Mouse (Mus musculus): ENCODE measurements at regions not wholly inside any gene's neighbourhood (a gene's known extent, or its start where the extent isn't known, plus 50 kb on each side); places are given as distances from the start of the nearest gene placed in this dataset.

GRCm38 (mm10) chr10:9053371-9053770 is 167.5 kb upstream of the Sash1 start:
- H3K4me3 ChIP-seq (ENCODE audit: insufficient read depth, low read depth, low read length), result no peak overlapping the region
- WGBS, result 40% methylated on average over 4 of the region's 4 CpGs

GRCm38 (mm10) chr10:9047341-9047740 is 161.5 kb upstream of the Sash1 start:
- Histone ChIP-seq H3K27ac (ENCODE audit: insufficient read depth, low read depth, low read length) (no peak overlapping the region), H3K4me3 (ENCODE audit: insufficient read depth, low read depth, low read length) (no peak overlapping the region), H3K4me1 (ENCODE audit: control insufficient read depth, insufficient read depth, low read length) (no peaks in the 10 kb centered on the region)
- TF ChIP-seq POLR2A (IDR thresholded peaks at IDR 0.05; ENCODE audit: insufficient read depth, low read depth, low read length) (no peak), CTCF (IDR thresholded peaks at IDR 0.05; ENCODE audit: insufficient read depth, low read depth, low read length) (no peak)
- 72% methylated on average over 4 of the region's 4 CpGs for WGBS

More at GRCm38 (mm10) chr10:9053371-9053770, 167.5 kb upstream of the Sash1 start:
- no peak for TF ChIP-seq POLR2A (IDR thresholded peaks at IDR 0.05; ENCODE audit: insufficient read depth, low read depth, low read length)
- TF ChIP-seq CTCF (IDR thresholded peaks at IDR 0.05; ENCODE audit: insufficient read depth, low read depth, low read length), result no peak
- Histone ChIP-seq H3K4me1 (ENCODE audit: control insufficient read depth, insufficient read depth, low read length) (no peaks in the 10 kb centered on the region), H3K27ac (ENCODE audit: insufficient read depth, low read depth, low read length) (no peak overlapping the region)

GRCm38 (mm10) chr10:9044746-9045370 is 159.0 kb upstream of the Sash1 start:
- Histone ChIP-seq H3K4me3 (ENCODE audit: insufficient read depth, low read depth, low read length) (no peak overlapping the region), H3K4me1 (ENCODE audit: control insufficient read depth, insufficient read depth, low read length) (no peaks in the 10 kb centered on the region), H3K27ac (ENCODE audit: insufficient read depth, low read depth, low read length) (no peak overlapping the region)
- TF ChIP-seq POLR2A (IDR thresholded peaks at IDR 0.05; ENCODE audit: insufficient read depth, low read depth, low read length), result no peak
- TF ChIP-seq CTCF (IDR thresholded peaks at IDR 0.05; ENCODE audit: insufficient read depth, low read depth, low read length), result no peak
- WGBS, result 67% methylated on average over 9 of the region's 9 CpGs

GRCm38 (mm10) chr10:9043507-9043906 is 157.6 kb upstream of the Sash1 start:
- WGBS, result 100% methylated on average over 1 of the region's 1 CpGs
- Histone ChIP-seq H3K4me1 (ENCODE audit: control insufficient read depth, insufficient read depth, low read length) (no peaks in the 10 kb centered on the region), H3K27ac (ENCODE audit: insufficient read depth, low read depth, low read length) (no peak overlapping the region), H3K4me3 (ENCODE audit: insufficient read depth, low read depth, low read length) (no peak overlapping the region)
- TF ChIP-seq POLR2A (IDR thresholded peaks at IDR 0.05; ENCODE audit: insufficient read depth, low read depth, low read length) (no peak), CTCF (IDR thresholded peaks at IDR 0.05; ENCODE audit: insufficient read depth, low read depth, low read length) (no peak)

GRCm38 (mm10) chr10:9030486-9030885 is 144.6 kb upstream of the Sash1 start:
- Histone ChIP-seq H3K27ac (ENCODE audit: insufficient read depth, low read depth, low read length) (no peak overlapping the region), H3K4me3 (ENCODE audit: insufficient read depth, low read depth, low read length) (no peak overlapping the region), H3K4me1 (ENCODE audit: control insufficient read depth, insufficient read depth, low read length) (no peaks in the 10 kb centered on the region)
- TF ChIP-seq POLR2A (IDR thresholded peaks at IDR 0.05; ENCODE audit: insufficient read depth, low read depth, low read length) (no peak), CTCF (IDR thresholded peaks at IDR 0.05; ENCODE audit: insufficient read depth, low read depth, low read length) (no peak)
- WGBS, result 86% methylated on average over 6 of the region's 6 CpGs

- H3K4me3 ChIP-seq (ENCODE audit: insufficient read depth, low read depth, low read length), result no peak overlapping the region
- TF ChIP-seq CTCF (IDR thresholded peaks at IDR 0.05; ENCODE audit: insufficient read depth, low read depth, low read length) (no peak), POLR2A (IDR thresholded peaks at IDR 0.05; ENCODE audit: insufficient read depth, low read depth, low read length) (no peak)
- WGBS, result 85% methylated on average over 6 of the region's 6 CpGs
- H3K27ac ChIP-seq (ENCODE audit: insufficient read depth, low read depth, low read length), result no peak overlapping the region
- H3K4me1 ChIP-seq (ENCODE audit: control insufficient read depth, insufficient read depth, low read length), result no peaks in the 10 kb centered on the region
Measured at GRCm38 (mm10) chr10:9029506-9029905, 143.6 kb upstream of the Sash1 start.

- Histone ChIP-seq H3K4me1 (ENCODE audit: control insufficient read depth, insufficient read depth, low read length) (no peaks in the 10 kb centered on the region), H3K27ac (ENCODE audit: insufficient read depth, low read depth, low read length) (no peak overlapping the region), H3K4me3 (ENCODE audit: insufficient read depth, low read depth, low read length) (no peak overlapping the region)
- TF ChIP-seq POLR2A (IDR thresholded peaks at IDR 0.05; ENCODE audit: insufficient read depth, low read depth, low read length) (no peak), CTCF (IDR thresholded peaks at IDR 0.05; ENCODE audit: insufficient read depth, low read depth, low read length) (no peak)
- WGBS, result 82% methylated on average over 12 of the region's 12 CpGs
Measured at GRCm38 (mm10) chr10:9027070-9027807, 141.4 kb upstream of the Sash1 start.

- H3K4me3 ChIP-seq (ENCODE audit: insufficient read depth, low read depth, low read length), result no peak overlapping the region
- no peak for TF ChIP-seq CTCF (IDR thresholded peaks at IDR 0.05; ENCODE audit: insufficient read depth, low read depth, low read length)
- TF ChIP-seq POLR2A (IDR thresholded peaks at IDR 0.05; ENCODE audit: insufficient read depth, low read depth, low read length), result no peak
- no peaks in the 10 kb centered on the region for H3K4me1 ChIP-seq (ENCODE audit: control insufficient read depth, insufficient read depth, low read length)
- H3K27ac ChIP-seq (ENCODE audit: insufficient read depth, low read depth, low read length), result no peak overlapping the region
- WGBS, result 83% methylated on average over 11 of the region's 11 CpGs
Measured at GRCm38 (mm10) chr10:9014810-9015505, 129.1 kb upstream of the Sash1 start.

- no peak overlapping the region for H3K4me3 ChIP-seq (ENCODE audit: insufficient read depth, low read depth, low read length)
- no peak for TF ChIP-seq CTCF (IDR thresholded peaks at IDR 0.05; ENCODE audit: insufficient read depth, low read depth, low read length)
- H3K4me1 ChIP-seq (ENCODE audit: control insufficient read depth, insufficient read depth, low read length), result no peaks in the 10 kb centered on the region
- no peak overlapping the region for H3K27ac ChIP-seq (ENCODE audit: insufficient read depth, low read depth, low read length)
- 85% methylated on average over 3 of the region's 3 CpGs for WGBS
Measured at GRCm38 (mm10) chr10:9013549-9013925, 127.7 kb upstream of the Sash1 start.

Measured in olfactory bulb, adult 2 months (tissue).